Mouse (Mus musculus): ENCODE data around the gene Kl.

Kl gene

DNA sequence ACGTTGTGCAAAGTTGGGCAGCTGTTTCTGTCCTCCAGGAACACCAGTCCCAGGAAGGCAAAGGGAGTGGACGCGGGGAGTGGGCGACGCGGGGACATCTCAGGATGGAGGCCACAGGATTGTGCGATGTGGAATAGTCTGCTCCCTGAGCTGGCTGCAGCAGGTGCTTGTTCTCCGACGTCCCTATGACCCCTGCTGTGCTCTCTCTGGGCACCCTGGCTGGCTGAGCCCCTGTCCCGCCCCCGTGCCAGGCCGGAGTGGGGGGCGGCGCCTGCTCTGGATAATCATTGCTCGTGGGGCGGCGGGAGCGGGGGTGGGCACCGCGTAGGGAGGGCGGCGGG lies at the start of gene Kl:
Kl (plus strand) TSS at position 280 of the 341 bp plus-strand sequence.
- DNase-seq = no peak

DNA sequence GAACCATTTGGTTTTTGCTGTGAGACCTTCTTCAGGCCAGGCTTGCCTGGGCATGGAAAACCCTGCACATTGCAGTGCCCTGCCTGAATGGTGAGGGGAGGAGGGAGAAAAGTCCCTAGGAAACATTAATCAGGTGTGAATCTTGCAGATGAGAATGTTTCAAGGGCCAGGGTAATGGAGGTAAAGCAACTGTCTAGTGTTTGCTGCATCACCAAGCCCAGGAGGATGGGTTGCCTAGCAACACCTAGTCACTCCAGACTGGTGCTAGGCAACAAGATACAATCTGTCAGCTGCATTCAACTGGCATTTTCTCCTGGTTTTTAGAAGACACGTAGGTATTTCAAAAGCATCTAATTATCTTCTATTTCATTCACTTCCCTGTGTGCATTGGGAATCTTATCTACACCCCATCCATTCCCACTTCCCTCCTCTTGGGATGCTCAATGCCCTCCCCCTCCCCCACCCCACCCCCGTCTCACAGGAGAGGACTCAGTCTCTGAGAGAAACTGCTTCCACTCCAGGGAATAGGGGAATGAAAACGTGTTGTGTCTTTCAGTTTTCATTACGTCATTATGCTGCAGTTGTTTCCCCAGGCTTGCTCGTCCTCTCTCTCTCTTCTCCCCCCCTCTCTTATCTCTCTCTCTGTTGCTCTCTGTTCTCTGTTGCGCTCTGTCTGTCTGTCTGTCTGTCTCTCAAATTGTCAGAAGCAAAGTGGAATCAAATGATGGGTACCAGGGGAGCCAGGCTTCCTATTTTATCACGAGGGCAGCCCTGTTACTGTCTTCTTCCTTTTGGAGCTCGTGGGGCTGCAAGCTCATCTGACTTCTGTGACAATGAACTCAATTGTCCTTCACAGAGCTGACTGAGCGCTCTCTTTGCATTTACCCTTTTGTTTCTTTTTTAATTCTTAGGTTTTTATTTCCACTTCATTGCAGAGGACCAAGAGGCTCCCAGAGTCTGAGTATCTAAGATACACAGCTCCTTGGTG lies 46.1 kb upstream of the Kl start:
- DNase-seq = peak; percentile 23

DNA sequence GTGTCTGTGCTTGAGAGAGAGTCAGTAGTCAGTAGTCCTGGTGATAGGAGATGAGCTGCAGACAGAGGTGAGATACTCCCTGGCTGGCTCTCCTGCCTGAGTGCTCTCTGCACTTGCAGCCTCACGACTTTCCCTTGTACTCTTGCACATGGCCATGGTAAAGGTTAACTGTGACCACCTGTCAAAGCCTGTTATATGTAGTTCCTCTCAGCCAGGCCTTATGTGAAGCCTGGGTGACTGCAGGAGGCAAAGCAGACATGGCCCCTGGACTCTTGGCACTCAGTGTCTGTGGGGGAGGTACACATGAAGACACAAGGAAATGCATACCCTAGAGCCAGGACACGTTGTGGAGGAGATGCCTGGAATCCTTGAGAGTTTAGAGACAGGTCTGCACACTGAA lies 40.3 kb upstream of the Kl start:
- DNase-seq = no peak

DNA sequence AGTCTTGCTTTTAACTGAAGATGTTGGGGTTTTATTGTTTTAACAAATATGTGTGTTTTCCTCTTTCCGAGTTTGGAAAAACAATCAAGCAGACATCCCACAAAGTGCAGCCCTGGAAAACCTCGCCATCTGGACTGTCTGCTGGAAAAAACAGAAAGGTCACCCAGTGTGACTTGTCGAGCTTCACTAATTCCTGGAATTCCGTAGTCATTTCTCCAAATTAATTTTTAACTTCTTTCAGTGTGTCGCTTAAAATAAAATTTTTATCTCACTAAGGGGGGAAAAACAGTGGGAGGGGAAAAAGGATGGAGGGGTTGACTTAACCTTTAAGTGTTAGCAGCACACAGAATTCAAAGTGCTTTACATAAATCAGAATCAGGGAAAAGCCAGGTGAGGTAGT lies 39.8 kb upstream of the Kl start:
- DNase-seq = no peak

DNA sequence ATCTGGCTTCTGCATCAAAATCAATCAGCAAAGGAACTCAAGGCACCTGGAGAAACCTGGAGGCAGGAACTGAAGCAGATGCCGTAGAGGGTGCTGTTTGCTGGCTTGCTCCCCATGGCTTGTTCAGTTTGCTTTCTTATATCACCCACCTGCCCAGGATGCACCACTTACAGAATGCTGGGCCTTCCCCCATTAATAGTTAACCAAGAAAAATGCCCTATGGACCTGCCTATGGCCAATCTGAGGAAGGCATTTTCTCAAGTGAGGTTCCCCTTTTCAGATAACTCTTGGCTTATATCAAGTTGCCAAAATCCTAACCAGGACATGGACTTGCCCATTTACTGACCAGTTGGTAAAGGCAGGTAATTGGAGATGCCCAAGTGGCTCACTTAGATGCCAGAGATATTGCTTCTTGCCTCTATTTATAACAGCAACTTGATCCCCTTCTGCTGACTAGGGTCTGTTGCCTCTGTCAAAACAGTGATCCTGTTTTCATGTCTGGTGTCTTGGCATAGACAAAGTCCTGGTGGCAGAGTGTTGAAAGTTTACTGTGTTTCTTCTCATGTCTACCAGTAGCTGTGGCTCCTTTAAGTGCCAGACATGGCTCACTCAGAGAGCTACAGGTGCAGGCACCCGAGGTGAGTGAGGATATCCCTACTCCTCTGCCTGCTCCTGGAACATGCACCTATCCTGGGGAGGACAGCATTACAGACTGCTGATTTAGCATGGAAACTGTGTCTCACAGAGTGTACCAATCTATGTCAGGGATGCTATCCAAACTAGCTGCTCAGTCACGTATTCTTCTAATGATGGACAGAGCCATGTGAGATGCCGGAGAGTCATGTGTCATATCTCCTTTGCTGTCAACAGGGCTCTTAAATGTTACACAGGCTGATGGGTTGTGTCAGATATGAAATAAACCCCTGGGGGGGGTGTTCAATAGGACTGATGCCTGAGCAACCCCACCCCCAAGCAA lies 37.0 kb upstream of the Kl start:
- no peak for DNase-seq

DNA sequence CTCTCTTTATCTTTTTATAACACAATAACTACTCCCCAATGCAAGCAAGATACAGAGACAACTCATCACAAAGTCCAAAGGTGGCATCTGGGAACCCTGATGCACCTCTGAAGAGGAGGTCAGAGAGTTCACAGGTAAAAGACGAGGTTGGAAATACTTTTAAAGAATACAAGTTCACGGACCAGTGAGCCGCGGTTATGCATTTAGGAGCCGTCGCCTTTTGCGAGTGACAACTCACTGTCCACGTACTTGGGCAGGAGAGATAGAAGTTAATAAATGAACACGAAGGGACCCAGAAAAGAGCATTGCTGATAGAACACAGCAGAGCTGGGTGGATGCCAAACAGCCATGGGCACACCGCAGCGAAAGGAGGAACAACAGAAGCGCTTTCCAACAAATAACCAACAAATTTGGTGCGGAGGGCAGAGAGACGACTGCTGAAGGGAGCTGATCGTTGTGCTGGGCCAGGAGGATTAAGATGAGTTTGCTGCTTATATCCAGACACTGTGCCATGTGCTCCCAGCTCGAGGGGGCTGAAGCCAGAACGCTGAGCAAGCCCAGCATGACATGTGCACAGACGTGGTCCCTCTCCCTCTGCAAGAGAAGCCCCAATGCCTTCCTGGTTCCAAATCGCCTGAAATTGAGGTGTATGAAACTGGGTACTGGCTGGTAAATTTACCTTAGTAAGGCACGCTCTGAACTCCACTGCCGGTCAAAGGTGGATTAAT lies 35.1 kb upstream of the Kl start:
- DNase-seq = no peak

DNA sequence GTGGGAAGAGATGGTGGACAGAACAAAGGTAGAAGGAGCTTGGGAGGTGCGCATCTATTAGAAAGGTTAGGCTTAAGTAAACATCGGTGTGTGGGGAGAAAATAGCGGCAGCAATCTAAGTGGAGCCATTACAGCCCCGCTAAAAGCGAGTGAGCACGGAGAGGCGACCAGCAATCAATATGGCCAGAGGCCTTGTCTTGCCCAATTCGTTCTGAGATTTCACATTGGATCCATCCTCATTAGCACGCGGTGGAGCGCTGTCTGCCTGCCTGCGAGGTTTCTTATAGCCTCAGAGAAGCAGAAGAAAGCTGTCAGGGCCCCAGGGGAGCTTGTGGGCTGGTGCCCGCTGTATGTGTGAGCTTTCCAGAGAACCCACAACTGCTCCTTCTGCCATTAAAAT lies 33.8 kb upstream of the Kl start:
- no peak for DNase-seq

DNA sequence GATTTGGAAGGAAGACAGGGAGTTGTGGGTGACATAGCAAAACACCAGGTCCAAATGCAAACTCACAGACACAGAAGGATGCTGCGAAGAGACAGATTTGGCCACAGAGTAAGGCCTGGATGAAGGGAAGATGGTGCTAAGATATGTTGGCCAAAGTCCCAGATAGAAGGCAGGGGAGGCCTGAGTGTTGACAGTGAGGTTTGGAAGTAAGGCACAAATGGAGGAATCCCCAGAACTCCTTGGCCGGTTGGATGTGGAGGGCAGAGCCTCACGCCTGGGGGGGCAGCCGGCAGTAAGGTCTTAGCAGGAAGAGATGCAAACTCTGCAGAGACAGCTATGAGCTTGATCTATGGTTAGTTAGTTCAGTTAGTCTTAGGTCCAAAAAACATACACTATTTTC lies 33.1 kb upstream of the Kl start:
- DNase-seq = no peak

DNA sequence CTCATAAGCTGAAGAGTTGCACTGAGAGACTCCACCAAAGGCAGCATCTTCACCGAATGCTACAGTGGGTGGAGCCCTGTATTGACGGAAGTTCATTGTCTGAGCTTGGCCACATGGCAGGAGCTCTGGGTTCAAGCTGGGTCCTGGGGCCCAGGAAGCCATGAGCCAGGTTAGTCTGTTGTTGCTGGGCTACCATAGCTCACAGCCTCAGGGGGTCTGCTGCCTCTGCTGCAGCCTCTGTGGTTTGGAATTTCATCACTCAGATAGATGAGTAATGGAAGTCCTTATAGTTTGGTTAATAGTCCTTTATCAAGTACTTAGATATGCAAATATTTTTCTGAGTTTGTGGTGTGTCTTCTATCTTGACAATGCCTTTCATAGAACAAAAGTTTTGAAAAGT lies 32.4 kb upstream of the Kl start:
- no peak for DNase-seq

DNA sequence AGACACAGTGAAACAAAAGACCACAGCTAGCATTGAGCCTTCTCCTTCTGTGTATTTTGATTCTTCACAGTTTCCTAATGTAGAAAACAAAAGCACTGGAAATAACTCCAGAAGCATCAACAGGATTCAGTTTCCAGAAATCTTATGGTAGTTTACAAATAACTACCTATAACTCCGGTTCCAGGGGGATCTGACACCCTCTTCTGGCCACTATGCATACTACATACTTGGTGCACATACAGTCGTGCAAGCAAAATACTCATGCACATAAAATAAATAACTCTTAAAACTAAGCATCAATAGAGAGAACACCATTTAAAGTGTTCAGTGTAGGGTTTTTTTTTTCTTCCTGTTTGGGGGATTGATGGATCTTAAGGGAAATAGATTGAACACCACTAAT lies 23.0 kb upstream of the Kl start:
- no peak for DNase-seq

DNA sequence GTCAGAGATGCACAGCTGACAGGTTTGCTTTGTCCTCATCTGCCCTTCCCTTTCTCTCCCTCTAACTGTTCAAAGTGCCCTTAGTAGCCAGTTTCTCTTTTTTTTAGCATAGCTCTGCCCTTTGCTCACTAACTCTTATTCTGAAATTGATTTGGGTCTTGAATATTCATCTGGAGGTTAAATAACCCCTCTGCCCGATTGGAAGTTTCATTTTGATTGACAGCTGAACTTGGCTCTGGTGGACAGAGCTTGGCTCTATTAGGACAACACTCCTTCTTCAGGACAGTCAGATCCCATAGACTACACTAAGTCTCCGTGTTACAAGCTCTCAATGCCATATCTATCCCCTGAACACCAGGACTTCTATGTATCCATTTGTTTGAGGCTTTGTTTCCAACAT lies 19.8 kb upstream of the Kl start:
- DNase-seq = no peak

DNA sequence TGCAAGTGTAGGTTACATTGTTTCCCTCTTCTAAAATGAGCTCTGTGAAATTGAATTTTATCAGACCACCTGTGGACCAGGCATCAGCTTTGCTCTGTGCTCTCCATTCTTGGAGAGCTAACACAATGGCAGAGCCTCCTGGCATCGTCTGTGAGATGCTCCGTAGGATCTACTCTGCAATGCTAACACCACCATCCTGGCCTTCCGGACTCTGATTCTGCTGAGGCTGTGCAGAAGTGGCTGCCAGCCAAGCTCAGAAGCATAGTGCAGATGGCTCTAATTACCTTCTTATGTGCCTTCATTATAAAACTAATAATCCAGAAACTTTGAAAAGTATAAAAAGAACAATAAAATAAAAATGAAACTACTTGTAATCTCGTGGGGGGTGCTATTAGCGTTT lies 16.2 kb upstream of the Kl start:
- no peak for DNase-seq

DNA sequence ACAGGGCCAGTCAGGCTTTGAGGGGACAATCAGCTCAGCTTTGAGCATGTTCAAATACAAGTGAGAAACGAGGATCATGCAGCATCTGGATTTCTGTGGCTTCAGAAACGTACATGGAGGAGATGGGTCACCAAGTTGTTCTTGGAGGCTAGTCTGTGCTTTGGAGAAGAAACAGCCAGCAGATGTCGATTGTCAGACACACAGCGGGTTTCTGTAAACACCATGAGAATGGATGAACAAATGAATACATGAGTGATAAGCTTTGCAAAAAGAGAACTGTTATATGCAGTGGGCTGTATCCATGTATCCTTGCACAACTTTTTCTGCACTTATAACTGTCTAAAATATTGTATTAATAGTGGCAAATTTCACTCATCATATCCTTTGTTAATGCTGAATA lies 15.6 kb upstream of the Kl start:
- no peak for DNase-seq

DNA sequence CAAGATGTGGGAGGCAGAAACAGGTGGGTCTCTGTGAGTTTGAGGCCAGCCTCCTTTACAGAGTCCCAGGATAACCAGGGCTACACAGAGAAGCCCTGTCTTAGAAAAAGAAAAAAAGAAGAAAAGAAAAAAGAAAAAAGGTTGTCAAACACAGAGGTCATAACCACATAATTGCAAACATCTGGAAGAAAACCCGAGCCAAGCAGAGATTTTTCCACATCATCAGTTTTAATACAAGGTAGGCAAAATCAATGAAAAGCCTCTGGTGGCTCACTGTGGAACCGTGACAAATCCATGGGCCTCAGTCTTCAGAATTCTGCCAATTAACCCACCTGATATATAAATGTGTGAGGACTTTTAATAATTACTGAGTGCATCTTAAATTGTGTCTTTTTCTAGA lies 14.9 kb upstream of the Kl start:
- no peak for DNase-seq

DNA sequence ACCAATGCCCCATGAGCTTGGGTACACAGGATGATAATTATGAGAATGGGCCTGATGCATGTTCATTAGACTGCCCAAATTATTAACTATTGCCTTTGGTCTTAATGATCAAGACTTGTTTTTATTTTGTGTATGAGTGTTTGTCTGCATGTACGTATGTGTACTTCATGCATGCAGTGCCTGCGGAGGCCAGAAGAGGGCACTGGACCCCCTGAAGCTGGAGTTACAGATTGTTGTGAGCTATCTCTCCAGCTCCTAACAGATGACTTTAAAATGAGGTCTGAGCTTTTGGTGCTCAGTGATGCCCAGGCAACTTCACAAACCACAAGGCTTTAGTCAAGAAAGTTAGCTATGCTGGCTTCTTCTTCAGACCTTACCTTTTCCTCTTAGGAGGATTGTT lies 6.8 kb upstream of the Kl start:
- no peak for DNase-seq

DNA sequence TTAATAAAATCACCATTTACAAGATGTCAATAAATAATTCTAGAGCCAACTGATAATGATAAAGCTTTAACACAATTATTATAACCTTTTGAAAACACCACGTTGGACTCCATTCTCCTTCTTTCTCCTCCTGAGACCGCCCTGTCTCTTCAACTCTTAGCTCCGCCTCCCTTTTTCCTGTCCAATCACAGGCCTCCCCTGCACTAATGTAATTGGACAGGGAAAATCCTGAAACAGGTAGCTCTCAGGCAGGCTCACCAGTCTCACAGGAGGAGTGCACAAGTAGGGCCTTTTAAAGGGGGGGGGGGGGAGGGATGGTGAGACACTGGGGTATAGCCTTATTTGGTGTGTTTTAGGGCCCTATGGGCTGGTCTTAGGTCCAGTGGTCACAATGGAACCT lies 3.3 kb upstream of the Kl start:
- DNase-seq = no peak

DNA sequence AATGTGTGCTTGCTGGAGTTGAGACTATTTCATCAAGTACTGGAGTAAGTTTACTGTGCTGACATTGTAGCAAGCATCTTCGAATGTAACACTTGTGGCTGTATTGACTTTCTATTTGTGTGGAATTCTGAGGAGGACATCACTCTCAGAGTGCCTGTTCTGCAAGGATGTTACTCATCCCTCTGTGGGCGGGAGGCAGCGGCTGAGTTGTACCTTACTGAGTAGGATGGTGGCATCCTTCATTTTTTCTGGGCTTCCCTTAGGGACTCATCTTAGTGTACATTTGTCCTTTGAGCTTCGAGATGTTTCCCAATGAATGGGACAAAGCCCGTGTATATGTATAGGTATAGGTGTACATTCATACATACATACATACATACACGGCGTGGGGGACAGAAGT lies 1.1 kb upstream of the Kl start:
- no peak for DNase-seq

DNA sequence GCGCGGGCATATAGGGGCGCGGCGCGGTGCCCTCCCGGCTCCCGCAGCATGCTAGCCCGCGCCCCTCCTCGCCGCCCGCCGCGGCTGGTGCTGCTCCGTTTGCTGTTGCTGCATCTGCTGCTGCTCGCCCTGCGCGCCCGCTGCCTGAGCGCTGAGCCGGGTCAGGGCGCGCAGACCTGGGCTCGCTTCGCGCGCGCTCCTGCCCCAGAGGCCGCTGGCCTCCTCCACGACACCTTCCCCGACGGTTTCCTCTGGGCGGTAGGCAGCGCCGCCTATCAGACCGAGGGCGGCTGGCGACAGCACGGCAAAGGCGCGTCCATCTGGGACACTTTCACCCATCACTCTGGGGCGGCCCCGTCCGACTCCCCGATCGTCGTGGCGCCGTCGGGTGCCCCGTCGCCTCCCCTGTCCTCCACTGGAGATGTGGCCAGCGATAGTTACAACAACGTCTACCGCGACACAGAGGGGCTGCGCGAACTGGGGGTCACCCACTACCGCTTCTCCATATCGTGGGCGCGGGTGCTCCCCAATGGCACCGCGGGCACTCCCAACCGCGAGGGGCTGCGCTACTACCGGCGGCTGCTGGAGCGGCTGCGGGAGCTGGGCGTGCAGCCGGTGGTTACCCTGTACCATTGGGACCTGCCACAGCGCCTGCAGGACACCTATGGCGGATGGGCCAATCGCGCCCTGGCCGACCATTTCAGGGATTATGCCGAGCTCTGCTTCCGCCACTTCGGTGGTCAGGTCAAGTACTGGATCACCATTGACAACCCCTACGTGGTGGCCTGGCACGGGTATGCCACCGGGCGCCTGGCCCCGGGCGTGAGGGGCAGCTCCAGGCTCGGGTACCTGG lies 488 bp downstream of the Kl start:
- no peak for DNase-seq

DNA sequence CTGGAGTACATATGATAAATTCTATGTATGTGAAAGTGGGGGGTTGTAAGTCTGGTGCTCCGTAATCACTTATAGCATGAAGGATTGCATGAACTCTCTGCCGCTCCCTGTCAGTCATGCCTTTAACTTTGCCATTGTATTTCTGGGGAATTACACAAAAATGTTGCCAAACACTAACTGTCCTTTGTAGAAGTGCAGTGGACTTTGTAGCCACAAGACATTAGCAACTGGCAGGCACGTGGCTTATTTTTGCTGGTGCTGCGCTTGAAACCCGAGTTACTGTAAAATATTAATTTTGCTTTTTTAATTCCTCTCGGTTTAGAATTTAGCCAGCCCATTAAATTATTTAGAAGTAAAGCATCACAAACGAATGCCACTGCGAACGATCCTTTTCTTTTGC lies 2.4 kb downstream of the Kl start:
- DNase-seq = no peak

DNA sequence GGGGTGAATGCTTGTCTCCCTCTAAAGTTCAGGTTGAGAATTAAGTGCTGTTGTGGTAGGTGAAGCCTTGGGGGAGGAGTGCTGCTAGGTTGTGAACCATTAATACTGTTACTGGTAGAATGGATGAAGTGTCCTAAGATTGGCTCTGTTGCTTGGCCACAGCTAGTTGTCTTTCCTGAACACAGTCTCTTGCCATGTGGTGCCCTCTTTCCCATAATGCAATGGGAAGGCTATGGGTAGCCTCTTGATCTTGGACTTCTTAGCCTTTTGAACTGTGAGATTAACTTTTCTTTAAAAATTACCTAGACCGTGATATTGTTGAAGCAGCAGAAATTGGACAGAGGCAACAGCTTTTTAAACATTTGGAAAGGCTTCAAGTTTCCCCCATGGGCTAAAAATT lies 7.5 kb downstream of the Kl start:
- no peak for DNase-seq

DNA sequence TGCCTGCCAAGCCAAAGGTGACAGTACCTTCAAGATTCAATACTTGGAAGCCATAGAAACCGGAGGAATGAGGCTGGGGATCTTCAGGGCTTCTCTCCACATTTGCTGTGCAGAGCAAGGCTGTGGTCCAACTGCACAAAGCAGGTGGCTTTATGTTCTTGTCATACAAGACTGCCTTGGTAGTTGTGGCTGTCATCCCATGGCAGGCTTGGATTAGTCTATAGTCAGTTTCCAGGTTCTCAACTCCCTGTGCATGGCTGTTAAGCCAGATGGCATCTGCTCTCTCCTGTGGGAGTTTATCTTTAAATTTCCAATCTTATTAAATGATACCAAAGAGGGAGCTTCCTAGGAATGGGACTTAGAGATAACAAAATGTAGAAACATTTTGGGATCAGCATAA lies 9.2 kb downstream of the Kl start:
- DNase-seq = no peak

DNA sequence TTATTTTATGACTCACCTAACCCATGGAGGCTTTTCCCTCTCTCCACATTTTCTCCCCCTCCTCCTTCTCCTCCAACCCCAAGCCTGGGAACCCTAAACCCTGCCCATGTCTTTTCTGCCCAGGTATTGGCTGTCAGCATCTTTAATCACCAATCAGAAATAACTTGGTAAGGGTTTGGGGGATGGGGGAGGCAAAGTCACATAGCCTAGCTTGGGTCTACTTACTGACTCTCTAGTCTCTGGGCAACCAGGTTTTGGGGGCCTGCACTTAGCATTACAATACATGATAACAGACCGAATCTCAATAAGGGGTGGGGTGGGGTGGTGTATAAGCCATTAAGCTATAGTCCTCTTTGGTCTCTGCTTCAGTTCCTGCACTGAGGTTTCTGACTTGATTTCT lies 10.3 kb downstream of the Kl start:
- no peak for DNase-seq

All from right cerebral cortex, postnatal 14 days (tissue).